Mouse (Mus musculus) ES-E14 (cell line): ENCODE measurements around the gene Cacna1e. TPM values are rescaled to one million over a fixed set of nuclear protein-coding genes. Genes with fewer than 3 reads are reported as not detected.

ENCODE experiments used
- DNase-seq: peaks from one replicate; pipeline ENCODE4 v3.0.0-alpha.2; 2013; ENCODE audit warnings: low read depth, low spot score
- H3K27ac ChIP-seq: 2 replicates; pipeline ENCODE4 v1.5.1; 2012; ENCODE audit warnings: low read depth, mild to moderate bottlenecking, low read length, moderate library complexity, mixed read lengths; ENCODE audit not compliant: poor library complexity, insufficient read depth, severe bottlenecking
- H3K36me3 ChIP-seq: 2 replicates; pipeline ENCODE4 v1.6.1; 2012; ENCODE audit warnings: mild to moderate bottlenecking, low read length, moderate library complexity, mixed read lengths; ENCODE audit not compliant: control insufficient read depth, poor library complexity, insufficient read depth, severe bottlenecking
- H3K4me1 ChIP-seq, 2 experiments: fragments of 150-350 bp in 1 of 2; sonication (generic) in 1 of 2; 2 replicates each; pipeline ENCODE4 v1.6.1; 2012; ENCODE audit warnings: low read length in 2 of 2, mild to moderate bottlenecking in 1 of 2, mixed read lengths in 1 of 2; ENCODE audit not compliant: control insufficient read depth in 2 of 2, insufficient read depth in 2 of 2, poor library complexity in 1 of 2
- H3K4me3 ChIP-seq, 2 experiments: fragments of 150-350 bp in 1 of 2; sonication (generic) in 1 of 2; 2 replicates each; pipeline ENCODE4 v1.5.1; 2012; ENCODE audit warnings: low read length in 2 of 2, low read depth in 1 of 2, mild to moderate bottlenecking in 1 of 2, mixed read lengths in 1 of 2; ENCODE audit not compliant: insufficient read depth in 1 of 2, poor library complexity in 1 of 2, severe bottlenecking in 1 of 2
- H3K9ac ChIP-seq: 2 replicates; pipeline ENCODE4 v1.6.1; 2012; ENCODE audit warnings: low read depth, mild to moderate bottlenecking, low read length, mixed read lengths; ENCODE audit not compliant: poor library complexity, insufficient read depth, severe bottlenecking
- H3K9me3 ChIP-seq: fragments of 150-350 bp; sonication (generic); 2 replicates; pipeline ENCODE4 v1.6.1; 2012; ENCODE audit warnings: low read depth, mild to moderate bottlenecking, low read length; ENCODE audit not compliant: control insufficient read depth, insufficient read depth
- CHD2 ChIP-seq: IDR thresholded peaks from 2 replicates; pipeline ENCODE4 v1.6.1; 2014; ENCODE audit warnings: mild to moderate bottlenecking, low read depth, low read length, inconsistent platforms
- HCFC1 ChIP-seq: IDR thresholded peaks from 2 replicates; pipeline ENCODE4 v1.6.1; 2012; ENCODE audit warnings: low read length, inconsistent platforms, borderline replicate concordance; ENCODE audit not compliant: insufficient read depth
- MAFK ChIP-seq: IDR thresholded peaks from 2 replicates; pipeline ENCODE4 v1.6.1; 2014; ENCODE audit warnings: mild to moderate bottlenecking, low read depth, low read length, inconsistent platforms; ENCODE audit not compliant: insufficient read depth
- ZC3H11A ChIP-seq: IDR thresholded peaks from 2 replicates; pipeline ENCODE4 v1.6.1; 2012; ENCODE audit warnings: low read depth, mild to moderate bottlenecking, inconsistent platforms, low read length, borderline replicate concordance
- ZNF384 ChIP-seq: IDR thresholded peaks from 2 replicates; pipeline ENCODE4 v1.6.1; 2012; ENCODE audit warnings: low read depth, low read length, inconsistent platforms
- in situ Hi-C, 2 experiments: fragments of 600-800 bp; cut with MboI; formaldehyde crosslinking; loops; one replicate each; pipeline ENCODE4 v1.15.1; 2025; ENCODE audit warnings: low sequenced_read_pairs in 2 of 2, inconsistent platforms in 1 of 2; ENCODE audit not compliant: unreplicated experiment in 2 of 2
- total RNA-seq: library from RNA; depleted of rRNA; stranded (reverse); fragments of 300-350 nt; gene quantifications from 2 replicates; pipeline ENCODE4 v1.2.3, GENCODE M21; 2012

Cacna1e gene
- total RNA-seq, 1 experiment, result 0.31 TPM

- H3K4me3 ChIP-seq, result no peak overlapping the region
- in situ Hi-C loops, result no loop called here
- H3K36me3 ChIP-seq, result no peaks in the 10 kb centered on the region
- H3K4me1 ChIP-seq, result no peaks in the 10 kb centered on the region
- no peak for TF ChIP-seq ZC3H11A
- H3K27ac ChIP-seq, result no peak overlapping the region
- no peaks in the 10 kb centered on the region for H3K9me3 ChIP-seq
- no peak overlapping the region for H3K9ac ChIP-seq
- DNase-seq, result no peak
These were observed 63.9 kb downstream of the Cacna1e start for GRCm38 (mm10) chr1:154820422-154820821.

GRCm38 (mm10) chr1:154819960-154820359, 64.3 kb downstream of the Cacna1e start:
- H3K9ac ChIP-seq, result no peak overlapping the region
- H3K9me3 ChIP-seq, result no peaks in the 10 kb centered on the region
- H3K27ac ChIP-seq, result no peak overlapping the region
- H3K4me3 ChIP-seq, result no peak overlapping the region
- no peak for DNase-seq
- TF ChIP-seq ZNF384 (no peak), CHD2 (no peak), ZC3H11A (no peak), HCFC1 (no peak), MAFK (no peak)
- no peaks in the 10 kb centered on the region for H3K36me3 ChIP-seq
- no peaks in the 10 kb centered on the region for H3K4me1 ChIP-seq
- in situ Hi-C loops, result no loop called here

DNA sequence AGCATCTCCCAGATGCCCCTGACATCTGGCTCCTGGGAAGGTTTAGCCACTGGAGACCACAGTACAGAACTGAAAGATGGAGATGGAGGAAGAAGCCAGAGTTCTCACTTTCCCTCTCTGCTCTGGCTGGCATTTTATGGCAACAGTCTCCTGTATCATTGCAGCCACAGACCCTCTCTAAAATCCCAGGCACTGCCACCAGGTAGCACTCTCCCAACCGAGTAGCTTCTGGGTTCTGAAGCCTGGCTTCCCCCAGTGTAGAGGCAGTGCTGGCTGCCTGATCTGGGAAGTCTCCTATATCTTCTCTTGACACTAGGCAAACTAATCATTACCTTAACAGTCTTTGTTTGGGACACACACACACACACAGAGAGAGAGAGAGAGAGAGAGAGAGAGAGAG, 65.6 kb downstream of the Cacna1e start:
- TF ChIP-seq MAFK, result no peak
- no peak for TF ChIP-seq HCFC1
- no peak for TF ChIP-seq ZC3H11A
- TF ChIP-seq CHD2, result no peak
- TF ChIP-seq ZNF384, result no peak
- no peak overlapping the region for H3K4me3 ChIP-seq
- DNase-seq, result no peak
- H3K9me3 ChIP-seq, result no peaks in the 10 kb centered on the region
- in situ Hi-C loops, result no loop called here
- no peak overlapping the region for H3K27ac ChIP-seq
- no peak overlapping the region for H3K9ac ChIP-seq
- no peaks in the 10 kb centered on the region for H3K36me3 ChIP-seq
- H3K4me1 ChIP-seq, result no peaks in the 10 kb centered on the region

GRCm38 (mm10) chr1:154816836-154817235, 67.5 kb downstream of the Cacna1e start:
- H3K9me3 ChIP-seq, result no peaks in the 10 kb centered on the region
- H3K4me1 ChIP-seq, result no peaks in the 10 kb centered on the region
- H3K4me3 ChIP-seq, result no peak overlapping the region
- no peak for TF ChIP-seq ZNF384
- TF ChIP-seq ZC3H11A, result no peak
- TF ChIP-seq CHD2, result no peak
- no peak for TF ChIP-seq HCFC1
- no peak for TF ChIP-seq MAFK
- no peak overlapping the region for H3K27ac ChIP-seq
- in situ Hi-C loops, result no loop called here
- H3K9ac ChIP-seq, result no peak overlapping the region
- no peak for DNase-seq
- no peaks in the 10 kb centered on the region for H3K36me3 ChIP-seq

GRCm38 (mm10) chr1:154816267-154816666, 68.0 kb downstream of the Cacna1e start:
- in situ Hi-C loops, result no loop called here
- no peak overlapping the region for H3K9ac ChIP-seq
- H3K27ac ChIP-seq, result no peak overlapping the region
- no peaks in the 10 kb centered on the region for H3K4me1 ChIP-seq
- no peaks in the 10 kb centered on the region for H3K9me3 ChIP-seq
- DNase-seq, result no peak
- TF ChIP-seq HCFC1 (no peak), ZNF384 (no peak), CHD2 (no peak), ZC3H11A (no peak), MAFK (no peak)
- no peak overlapping the region for H3K4me3 ChIP-seq
- no peaks in the 10 kb centered on the region for H3K36me3 ChIP-seq
